Mouse (Mus musculus) layer of hippocampus, adult 9-10 months (tissue): ENCODE measurements at regions not wholly inside any gene's neighbourhood (a gene's known extent, or its start where the extent isn't known, plus 50 kb on each side); places are given as distances from the start of the nearest gene placed in this dataset.

ENCODE experiments used
- DNase-seq: peaks from one replicate; pipeline ENCODE4 v3.0.0; 2022; ENCODE audit warnings: low spot score

DNA sequence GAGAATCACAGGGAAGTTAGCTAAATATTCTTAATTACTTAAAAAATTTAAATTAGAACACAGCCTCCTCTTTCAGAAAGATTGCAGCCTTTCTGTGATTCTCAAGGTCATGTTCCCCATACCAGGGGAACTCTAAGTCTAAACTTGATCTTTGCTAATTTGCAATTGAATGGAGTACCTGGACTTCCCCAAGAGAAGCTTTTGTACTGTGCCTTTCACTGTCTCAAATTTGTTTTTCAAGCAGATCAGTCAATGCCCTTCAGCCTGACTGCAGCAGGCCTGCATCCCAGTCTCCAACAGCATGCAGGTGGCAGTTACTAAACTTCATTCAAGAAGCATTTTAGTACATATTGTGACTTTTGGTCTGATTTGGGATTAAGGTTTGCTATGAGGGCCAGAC is 611.8 kb downstream of the Snca start:
- DNase-seq: no peak

- DNase-seq: peak; percentile 12
Observed at GRCm38 (mm10) chr6:60201548-60201947, 628.1 kb downstream of the Snca start.
